Mouse (Mus musculus) ovary, adult 18-20 months (tissue): Measurements from ENCODE around the gene Ahcy.
"Not testable (repeated sequence)": the region's sequence is repeated elsewhere in the genome, so short reads cannot be mapped to it uniquely, and the experiment has no call there.

Experiments used
- DNase-seq: peaks from one replicate; pipeline ENCODE4 v3.0.0; 2022; ENCODE audit warnings: low spot score, mixed read lengths

The Ahcy gene

GRCm38 (mm10) chr2:155074766-155075330 lies 551 bp upstream of the Ahcy start:
- no peak for DNase-seq

- DNase-seq, result no peak
Measured at GRCm38 (mm10) chr2:155073347-155073746, 950 bp downstream of the Ahcy start.

GRCm38 (mm10) chr2:155072353-155073145 lies 1.7 kb downstream of the Ahcy start:
- DNase-seq, result no peak

- no peak for DNase-seq
Measured at GRCm38 (mm10) chr2:155071027-155071426, 3.3 kb downstream of the Ahcy start.

- DNase-seq, result no peak
Measured at GRCm38 (mm10) chr2:155057361-155057760, 16.9 kb downstream of the Ahcy start.

GRCm38 (mm10) chr2:155056076-155056578 lies 18.2 kb downstream of the Ahcy start:
- no peak for DNase-seq

GRCm38 (mm10) chr2:155054672-155055071 lies 19.6 kb downstream of the Ahcy start:
- DNase-seq, result no peak

- not testable (repeated sequence) for DNase-seq
Measured at GRCm38 (mm10) chr2:155053512-155053911, 20.8 kb downstream of the Ahcy start.

- no peak for DNase-seq
Measured at GRCm38 (mm10) chr2:155052681-155053080, 21.6 kb downstream of the Ahcy start.

- no peak for DNase-seq
Measured at GRCm38 (mm10) chr2:155051622-155052351, 22.5 kb downstream of the Ahcy start.

- peak; percentile 87 for DNase-seq
Measured at GRCm38 (mm10) chr2:155050504-155051236, 23.6 kb downstream of the Ahcy start.

GRCm38 (mm10) chr2:155050108-155050503 lies 24.2 kb downstream of the Ahcy start:
- no peak for DNase-seq

- no peak for DNase-seq
Measured at GRCm38 (mm10) chr2:155047452-155048178, 26.7 kb downstream of the Ahcy start.

GRCm38 (mm10) chr2:155046803-155047202 lies 27.5 kb downstream of the Ahcy start:
- DNase-seq, result no peak

GRCm38 (mm10) chr2:155045075-155045474 lies 29.2 kb downstream of the Ahcy start:
- no peak for DNase-seq

GRCm38 (mm10) chr2:155044542-155044941 lies 29.8 kb downstream of the Ahcy start:
- DNase-seq, result no peak

GRCm38 (mm10) chr2:155039956-155040355 lies 34.3 kb downstream of the Ahcy start:
- DNase-seq, result no peak

- no peak for DNase-seq
Measured at GRCm38 (mm10) chr2:155032938-155033710, 41.2 kb downstream of the Ahcy start.

GRCm38 (mm10) chr2:155030831-155031230 lies 43.5 kb downstream of the Ahcy start:
- DNase-seq, result no peak

GRCm38 (mm10) chr2:155020247-155020826 lies 54.0 kb downstream of the Ahcy start:
- DNase-seq, result not testable (repeated sequence)
